Mouse (Mus musculus): ENCODE results near the gene Znrf1.
A peak's percentile ranks its signal among the peaks of the same experiment; 100 is the strongest.

DNA sequence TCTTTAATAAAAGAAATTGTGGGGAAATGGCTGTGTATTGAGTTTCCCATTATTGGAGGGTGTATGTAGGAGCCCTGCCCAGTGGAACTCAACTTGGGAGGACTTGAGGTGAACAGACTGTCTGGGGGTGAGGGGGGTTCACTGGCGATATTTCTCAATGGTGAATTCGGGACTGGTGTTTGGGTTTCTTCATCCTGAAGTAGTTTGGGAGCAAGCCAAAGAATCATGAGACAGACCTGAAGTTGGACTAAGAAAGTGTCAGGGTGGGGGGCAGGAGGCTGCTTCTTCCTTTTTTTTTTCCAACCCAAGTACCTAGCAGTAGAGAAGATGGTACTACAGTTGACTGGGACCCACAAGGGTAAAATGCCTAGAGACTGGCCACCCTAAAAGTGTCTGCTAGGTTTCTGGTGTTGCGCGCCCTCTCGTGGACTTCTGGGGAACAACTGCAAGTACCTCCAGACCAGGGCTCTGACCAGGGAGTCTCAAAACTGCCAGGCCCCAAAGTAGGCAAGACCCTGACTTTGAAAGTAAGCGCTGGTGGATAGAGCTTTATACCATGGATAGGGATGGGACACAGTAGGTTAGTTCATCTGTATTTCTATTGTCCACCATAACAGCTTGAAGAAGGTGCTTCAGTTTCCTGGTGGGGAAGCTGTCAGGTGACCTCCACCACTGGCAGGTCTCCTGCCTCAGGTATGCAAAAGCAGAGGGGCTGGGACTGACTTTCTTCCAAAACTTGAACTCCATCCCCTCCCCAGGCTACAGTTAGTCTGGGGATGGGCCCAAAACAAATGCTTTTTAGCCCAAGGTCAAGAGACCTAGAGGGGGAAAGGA lies 90.0 kb downstream of the Znrf1 start:
- TF ChIP-seq EP300 (optimal IDR thresholded peaks at IDR 0.05) = no peak
- TF ChIP-seq CTCF (IDR thresholded peaks at IDR 0.05; ENCODE audit: low read depth) = peak; percentile 93

All from stomach, postnatal 0 days (tissue).